9 mouse cellular contexts compared by ENCODE assay signal in genomic region chr10:44887081-44887683, GRCm38 (mm10).
DNase-seq lines count a peak whose midpoint lies in the region; ATAC-seq and TF ChIP-seq lines count a peak whose summit lies in the region.
"Had no signal": no experiment of that assay in that cellular context is flagged by ENCODE, and none has a peak within 500 bp of the region (broad histone marks: within the 10 kb centered on the region; RNA-seq: fewer than 3 reads in every experiment).

No protein-coding gene starts in this region.

- ATAC-seq in forebrain, postnatal 0 days: peak; percentile 71
- ATAC-seq in midbrain, embryonic 14.5 days (ENCODE audit: low FRiP score, low TSS enrichment): peak; percentile 40; the same call in 1 of the 2 replicates
- no peak for ATAC-seq in erythroblast, adult 5-6 weeks (replicated peaks; ENCODE audit: low FRiP score, poor library complexity, severe bottlenecking)

- 0 out of 2 replicates have a peak, but pooled peaks have one; percentile 30 for TF ChIP-seq EP300 in ES-Bruce4 (IDR thresholded peaks at IDR 0.05; ENCODE audit: insufficient read depth, low read depth, low read length)

- no peaks in the 10 kb centered on the region for H3K9me3 ChIP-seq in ES-Bruce4 (replicated peaks; ENCODE audit: control insufficient read depth, insufficient read depth, low read length, poor library complexity, severe bottlenecking)
- H3K9me3 ChIP-seq in forebrain, postnatal 0 days (ENCODE audit: low read length): no peaks in the 10 kb centered on the region
- H3K9me3 ChIP-seq in midbrain, embryonic 14.5 days (ENCODE audit: control insufficient read depth, low read length): no peaks in the 10 kb centered on the region
- H3K9me3 ChIP-seq: heart, embryonic 10.5 days had no signal

- H3K4me2 ChIP-seq in forebrain, postnatal 0 days (ENCODE audit: low read depth): peak overlapping the region; percentile 25; the same call in 1 of the 2 replicates
- peak overlapping the region; percentile 11; the same call in 1 of the 2 replicates for H3K4me2 ChIP-seq in midbrain, embryonic 14.5 days (ENCODE audit: low read length)

- H3K4me3 ChIP-seq in ES-Bruce4 (ENCODE audit: low read depth, low read length): no peak overlapping the region
- H3K4me3 ChIP-seq in bone marrow, adult 2 months (replicated peaks; ENCODE audit: control insufficient read depth, low read depth, low read length): no peak overlapping the region
- no peak overlapping the region for H3K4me3 ChIP-seq in forebrain, postnatal 0 days (ENCODE audit: low read depth, low read length)
- no peak overlapping the region for H3K4me3 ChIP-seq in midbrain, embryonic 14.5 days (replicated peaks; ENCODE audit: low read depth, low read length)
- H3K4me3 ChIP-seq: heart, embryonic 10.5 days had no signal

- no peaks in the 10 kb centered on the region for H3K4me1 ChIP-seq in ES-Bruce4 (ENCODE audit: control insufficient read depth, insufficient read depth, low read length)
- no peaks in the 10 kb centered on the region for H3K4me1 ChIP-seq in bone marrow, adult 2 months (ENCODE audit: control insufficient read depth, insufficient read depth, low read length)
- H3K4me1 ChIP-seq in forebrain, postnatal 0 days (ENCODE audit: insufficient read depth): no peaks in the 10 kb centered on the region
- no peaks in the 10 kb centered on the region; the same call in 1 of the 2 replicates for H3K4me1 ChIP-seq in midbrain, embryonic 14.5 days (ENCODE audit: control insufficient read depth, insufficient read depth, low read length)
- H3K4me1 ChIP-seq: heart, embryonic 10.5 days had no signal

- DNase-seq in forebrain, postnatal 0 days: peak; percentile 34
- DNase-seq in midbrain, embryonic 14.5 days: peak; percentile 49
- no peak for DNase-seq in adrenal gland, adult 2 months
- DNase-seq in layer of hippocampus, adult 18-20 months (ENCODE audit: low spot score in 2 of 2): no peak
- DNase-seq: cerebellum, postnatal 25 days had no signal

- 66% methylated on average over 14 of the region's 14 CpGs for WGBS in bone marrow, adult 2 months
- WGBS in forebrain, postnatal 0 days: 5% methylated on average over 14 of the region's 14 CpGs
- WGBS in midbrain, embryonic 14.5 days: 29% methylated on average over 14 of the region's 14 CpGs

- H3K36me3 ChIP-seq in ES-Bruce4 (ENCODE audit: control insufficient read depth, insufficient read depth, low read length, poor library complexity, severe bottlenecking): no peaks in the 10 kb centered on the region
- H3K36me3 ChIP-seq in forebrain, postnatal 0 days (ENCODE audit: insufficient read depth): no peaks in the 10 kb centered on the region
- no peaks in the 10 kb centered on the region for H3K36me3 ChIP-seq in midbrain, embryonic 14.5 days (ENCODE audit: control insufficient read depth, insufficient read depth, low read length)
- H3K36me3 ChIP-seq: heart, embryonic 10.5 days had no signal

- H3K27me3 ChIP-seq in ES-Bruce4 (ENCODE audit: control insufficient read depth, insufficient read depth, low read length, poor library complexity, severe bottlenecking): no peaks in the 10 kb centered on the region
- 0 out of 2 replicates have a peak, but pooled peaks cover 4% of the 10 kb centered on the region for H3K27me3 ChIP-seq in forebrain, postnatal 0 days (ENCODE audit: insufficient read depth, low read length)
- H3K27me3 ChIP-seq in midbrain, embryonic 14.5 days (ENCODE audit: control insufficient read depth, insufficient read depth, low read length): no peaks in the 10 kb centered on the region

- TF ChIP-seq POLR2A in ES-Bruce4 (IDR thresholded peaks at IDR 0.05; ENCODE audit: insufficient read depth, low read length): no peak
- TF ChIP-seq POLR2A in bone marrow, adult 2 months (IDR thresholded peaks at IDR 0.05; ENCODE audit: borderline replicate concordance, control insufficient read depth, low read depth, low read length): no peak

- no peak overlapping the region for H3K9ac ChIP-seq in ES-Bruce4 (ENCODE audit: low read depth, poor library complexity, severe bottlenecking)
- H3K9ac ChIP-seq in forebrain, postnatal 0 days: no peak overlapping the region
- H3K9ac ChIP-seq in midbrain, embryonic 14.5 days (replicated peaks; ENCODE audit: low read length): no peak overlapping the region

- TF ChIP-seq CTCF in ES-Bruce4 (IDR thresholded peaks at IDR 0.05; ENCODE audit: low read depth, low read length): no peak
- no peak for TF ChIP-seq CTCF in bone marrow, adult 2 months (IDR thresholded peaks at IDR 0.05; ENCODE audit: control insufficient read depth, insufficient read depth, low read length)
- TF ChIP-seq CTCF in forebrain, postnatal 0 days (IDR thresholded peaks at IDR 0.05; ENCODE audit: low read depth): no peak

- no peak overlapping the region for H3K27ac ChIP-seq in ES-Bruce4 (ENCODE audit: insufficient read depth, low read length)
- 0 out of 2 replicates have a peak overlapping the region, but pooled peaks have one; percentile 39 for H3K27ac ChIP-seq in bone marrow, adult 2 months (ENCODE audit: control insufficient read depth, insufficient read depth, low read depth, low read length, poor library complexity)
- no peak overlapping the region for H3K27ac ChIP-seq in forebrain, postnatal 0 days (ENCODE audit: low read depth, low read length)
- H3K27ac ChIP-seq in midbrain, embryonic 14.5 days (replicated peaks; ENCODE audit: low read depth, low read length): no peak overlapping the region
- H3K27ac ChIP-seq: heart, embryonic 10.5 days had no signal

Comparison
In these comparisons a context has a peak if more than half of its experiments do, and no peak if none do; other contexts are left out.
1. DNase-seq: peak in forebrain, postnatal 0 days (single experiment) and midbrain, embryonic 14.5 days (single experiment); none in adrenal gland, adult 2 months (single experiment) and layer of hippocampus, adult 18-20 months (0 of 2).